Comparison of ENCODE assay signal across 9 mouse cellular contexts in the genomic region with DNA sequence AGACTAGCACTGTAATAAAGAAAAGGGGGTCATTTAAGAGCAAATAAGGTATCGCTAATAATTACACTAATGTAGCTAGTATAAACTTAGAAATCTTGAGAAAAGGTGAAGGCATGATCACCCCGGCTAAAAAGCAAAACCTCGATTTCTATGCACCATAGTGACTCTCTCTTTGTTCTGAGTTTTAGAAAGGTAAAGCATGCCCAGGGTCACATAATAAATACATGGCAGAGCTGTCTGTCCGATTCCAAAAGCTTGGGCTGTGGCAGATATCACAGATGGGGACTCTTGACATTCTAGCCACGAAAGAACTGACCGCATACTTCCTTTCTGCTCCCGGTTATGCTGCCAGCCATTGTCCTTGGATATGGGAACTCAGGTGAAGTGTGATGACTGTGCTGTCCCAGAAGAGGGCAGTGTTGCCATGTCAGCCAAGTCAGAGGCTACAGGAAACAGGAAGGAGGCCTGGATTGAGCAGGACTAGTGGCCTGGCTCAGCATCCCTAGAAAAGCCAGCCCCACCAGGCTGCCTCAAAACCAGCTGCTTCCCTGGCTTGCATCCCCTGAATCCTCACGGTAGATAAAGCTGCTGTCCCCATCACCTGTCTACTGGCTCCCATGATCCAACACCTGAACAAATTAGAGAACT.
DNase-seq lines count a peak whose midpoint lies in the region; ATAC-seq and TF ChIP-seq lines count a peak whose summit lies in the region.
"Had no signal": no experiment of that assay in that cellular context is flagged by ENCODE, and none has a peak within 500 bp of the region (broad histone marks: within the 10 kb centered on the region; RNA-seq: fewer than 3 reads in every experiment).

No protein-coding gene starts in this region.

- peak; percentile 47 for DNase-seq in Muller cell, postnatal 12 days (ENCODE audit: inconsistent ontology term)
- peak; percentile 52 to 77 for DNase-seq in cerebellum, postnatal 4 days (ENCODE audit: low spot score in 2 of 2)
- DNase-seq in heart, postnatal 36 days, result peak; percentile 7 to 10
- peak; percentile 77 for DNase-seq in limb, embryonic 11.5 days (ENCODE audit: low spot score)
- no peak for DNase-seq in thymus, postnatal 14 days

- 46% methylated on average over 8 of the region's 8 CpGs for WGBS in limb, embryonic 11.5 days
- 46% methylated on average over 8 of the region's 8 CpGs for WGBS in neural tube, embryonic 12.5 days

- intact Hi-C loops in heart, postnatal 36 days (cut with DNase I), result no loop called here

- H3K36me3 ChIP-seq in E14TG2a.4 (ENCODE audit: insufficient read depth, low read length), result no peaks in the 10 kb centered on the region
- no peaks in the 10 kb centered on the region for H3K36me3 ChIP-seq in limb, embryonic 11.5 days (ENCODE audit: control insufficient read depth, insufficient read depth, low read length)
- no peaks in the 10 kb centered on the region for H3K36me3 ChIP-seq in neural tube, embryonic 12.5 days

- peak; percentile 77 for ATAC-seq in limb, embryonic 11.5 days (ENCODE audit: insufficient number of reproducible peaks, low FRiP score, low TSS enrichment, low read depth)
- peak; percentile 88 for ATAC-seq in neural tube, embryonic 12.5 days (ENCODE audit: low FRiP score, low read depth)
- no peak for ATAC-seq in activated CD4-positive, CD25-positive, alpha-beta regulatory T cell, adult 4 months

- H3K4me2 ChIP-seq in limb, embryonic 11.5 days (ENCODE audit: low read depth, severe bottlenecking), result no peak overlapping the region
- no peak overlapping the region for H3K4me2 ChIP-seq in neural tube, embryonic 12.5 days (replicated peaks)

- no peak overlapping the region for H3K27ac ChIP-seq in limb, embryonic 11.5 days (replicated peaks; ENCODE audit: low read depth, low read length)
- H3K27ac ChIP-seq in neural tube, embryonic 12.5 days, result no peak overlapping the region
- H3K27ac ChIP-seq: macrophage had no signal

- peak; percentile 81 for TF ChIP-seq CTCF in E14TG2a.4 (conservative IDR thresholded peaks at IDR 0.05; ENCODE audit: low read length)

- no peaks in the 10 kb centered on the region for H3K27me3 ChIP-seq in E14TG2a.4 (ENCODE audit: insufficient read depth, low read length)
- no peaks in the 10 kb centered on the region for H3K27me3 ChIP-seq in limb, embryonic 11.5 days (ENCODE audit: control insufficient read depth, insufficient read depth, low read length)
- H3K27me3 ChIP-seq in neural tube, embryonic 12.5 days (replicated peaks), result no peaks in the 10 kb centered on the region

- no peaks in the 10 kb centered on the region for H3K9me3 ChIP-seq in E14TG2a.4 (ENCODE audit: low read length)
- no peaks in the 10 kb centered on the region for H3K9me3 ChIP-seq in limb, embryonic 11.5 days (ENCODE audit: control insufficient read depth, low read length)
- H3K9me3 ChIP-seq in neural tube, embryonic 12.5 days, result no peaks in the 10 kb centered on the region

- H3K4me3 ChIP-seq in E14TG2a.4 (replicated peaks; ENCODE audit: low read length), result no peak overlapping the region
- H3K4me3 ChIP-seq in limb, embryonic 11.5 days (ENCODE audit: low read depth, low read length), result no peak overlapping the region
- H3K4me3 ChIP-seq in neural tube, embryonic 12.5 days, result no peak overlapping the region

- H3K4me1 ChIP-seq in E14TG2a.4 (replicated peaks; ENCODE audit: low read depth, low read length), result no peaks in the 10 kb centered on the region
- no peaks in the 10 kb centered on the region for H3K4me1 ChIP-seq in limb, embryonic 11.5 days (ENCODE audit: control insufficient read depth, insufficient read depth, low read length)
- no peaks in the 10 kb centered on the region for H3K4me1 ChIP-seq in neural tube, embryonic 12.5 days

- no peak overlapping the region for H3K9ac ChIP-seq in limb, embryonic 11.5 days (ENCODE audit: low read length)
- no peak overlapping the region for H3K9ac ChIP-seq in neural tube, embryonic 12.5 days
